In genomic region chr11:112870201-112871035, GRCm38 (mm10) we compare ENCODE assay signal across 10 mouse cellular contexts.
DNase-seq lines count a peak whose midpoint lies in the region; ATAC-seq lines count a peak whose summit lies in the region.
"Had no signal": no experiment of that assay in that cellular context is flagged by ENCODE, and none has a peak within 500 bp of the region (broad histone marks: within the 10 kb centered on the region; RNA-seq: fewer than 3 reads in every experiment).

No protein-coding gene starts in this region.

- peaks cover 23% of the 10 kb centered on the region for H3K4me1 ChIP-seq in kidney, embryonic 14.5 days (ENCODE audit: control insufficient read depth, insufficient read depth, low read length)
- peaks cover 38% of the 10 kb centered on the region for H3K4me1 ChIP-seq in forebrain, embryonic 16.5 days (replicated peaks; ENCODE audit: control insufficient read depth, insufficient read depth, low read length)
- peaks cover 41% of the 10 kb centered on the region for H3K4me1 ChIP-seq in midbrain, embryonic 15.5 days
- H3K4me1 ChIP-seq: liver, embryonic 15.5 days had no signal

- H3K9me3 ChIP-seq in kidney, embryonic 14.5 days (ENCODE audit: control insufficient read depth, low read length) = no peaks in the 10 kb centered on the region
- H3K9me3 ChIP-seq in forebrain, embryonic 16.5 days (ENCODE audit: control insufficient read depth, low read length) = no peaks in the 10 kb centered on the region
- H3K9me3 ChIP-seq in midbrain, embryonic 15.5 days = no peaks in the 10 kb centered on the region
- H3K9me3 ChIP-seq: liver, embryonic 15.5 days had no signal

- no peak for DNase-seq in kidney, postnatal 36 days
- peak; percentile 34 for DNase-seq in brain, embryonic 18.5 days (ENCODE audit: low read depth, low spot score)
- no peak for DNase-seq in urinary bladder, adult 18-20 months (ENCODE audit: low spot score in 2 of 2)
- DNase-seq in gastrocnemius, postnatal 10 days = no peak

- peak; percentile 50 for ATAC-seq in kidney, embryonic 14.5 days (ENCODE audit: low FRiP score, low TSS enrichment)
- ATAC-seq in forebrain, embryonic 16.5 days = peak; percentile 88
- ATAC-seq in midbrain, embryonic 15.5 days (replicated peaks) = peak; percentile 96
- ATAC-seq in cerebellum, adult (ENCODE audit: insufficient number of reproducible peaks, low FRiP score, low TSS enrichment) = no peak

- H3K4me3 ChIP-seq in kidney, embryonic 14.5 days (ENCODE audit: low read length) = no peak overlapping the region; the same call in 1 of the 2 replicates
- H3K4me3 ChIP-seq in forebrain, embryonic 16.5 days (replicated peaks; ENCODE audit: low read length) = peak overlapping the region; percentile 36
- peak overlapping the region; percentile 14; the same call in 1 of the 2 replicates for H3K4me3 ChIP-seq in midbrain, embryonic 15.5 days
- H3K4me3 ChIP-seq: liver, embryonic 15.5 days had no signal

- no peaks in the 10 kb centered on the region for H3K27me3 ChIP-seq in kidney, embryonic 14.5 days (ENCODE audit: control insufficient read depth, insufficient read depth, low read length)
- no peaks in the 10 kb centered on the region for H3K27me3 ChIP-seq in forebrain, embryonic 16.5 days (replicated peaks; ENCODE audit: control insufficient read depth, insufficient read depth, low read length)
- no peaks in the 10 kb centered on the region for H3K27me3 ChIP-seq in midbrain, embryonic 15.5 days (replicated peaks)

- WGBS in kidney, embryonic 14.5 days = 5% methylated on average over 17 of the region's 17 CpGs
- 0% methylated on average over 17 of the region's 17 CpGs for WGBS in forebrain, embryonic 16.5 days
- 3% methylated on average over 17 of the region's 17 CpGs for WGBS in midbrain, embryonic 15.5 days

- H3K36me3 ChIP-seq in kidney, embryonic 14.5 days (ENCODE audit: control insufficient read depth, insufficient read depth, low read length) = no peaks in the 10 kb centered on the region
- no peaks in the 10 kb centered on the region for H3K36me3 ChIP-seq in forebrain, embryonic 16.5 days (ENCODE audit: control insufficient read depth, insufficient read depth)
- H3K36me3 ChIP-seq in midbrain, embryonic 15.5 days (replicated peaks) = no peaks in the 10 kb centered on the region
- H3K36me3 ChIP-seq: G1E; liver, embryonic 15.5 days had no signal

- H3K9ac ChIP-seq in kidney, embryonic 14.5 days (ENCODE audit: low read depth, low read length) = peak overlapping the region; percentile 40
- H3K9ac ChIP-seq in forebrain, embryonic 16.5 days (replicated peaks; ENCODE audit: low read depth, low read length) = peak overlapping the region; percentile 61
- H3K9ac ChIP-seq in midbrain, embryonic 15.5 days = no peak overlapping the region
- H3K9ac ChIP-seq: liver, embryonic 15.5 days had no signal

- no peak overlapping the region for H3K27ac ChIP-seq in kidney, embryonic 14.5 days (ENCODE audit: low read depth, low read length)
- peak overlapping the region; percentile 84 for H3K27ac ChIP-seq in forebrain, embryonic 16.5 days (ENCODE audit: low read length)
- peak overlapping the region; percentile 77 for H3K27ac ChIP-seq in midbrain, embryonic 15.5 days
- H3K27ac ChIP-seq: liver, embryonic 15.5 days had no signal

- H3K4me2 ChIP-seq in kidney, embryonic 14.5 days (replicated peaks; ENCODE audit: low read depth, low read length) = peak overlapping the region; percentile 32
- H3K4me2 ChIP-seq in forebrain, embryonic 16.5 days (ENCODE audit: low read length) = peak overlapping the region; percentile 59
- H3K4me2 ChIP-seq in midbrain, embryonic 15.5 days = peak overlapping the region; percentile 45
- H3K4me2 ChIP-seq: liver, embryonic 15.5 days had no signal
